Mouse (Mus musculus) adipose tissue, adult 10 weeks (tissue): Measurements from ENCODE around the gene Gm6164. TPM values are rescaled to one million over a fixed set of nuclear protein-coding genes. Genes with fewer than 3 reads are reported as not detected.

ENCODE experiments used
- polyA plus RNA-seq: library from polyadenylated mRNA; stranded (reverse); fragments of 350-450 nt; fragmentation: Illumina TruSeq; extraction: RNeasy Lipid Tissue Mini Kit (QIAGEN cat#74804); gene quantifications from one replicate; pipeline ENCODE4 v1.2.3, GENCODE M21; 2014; ENCODE audit warnings: low read depth, low replicate concordance

The Gm6164 gene
- polyA plus RNA-seq: not detected

DNA sequence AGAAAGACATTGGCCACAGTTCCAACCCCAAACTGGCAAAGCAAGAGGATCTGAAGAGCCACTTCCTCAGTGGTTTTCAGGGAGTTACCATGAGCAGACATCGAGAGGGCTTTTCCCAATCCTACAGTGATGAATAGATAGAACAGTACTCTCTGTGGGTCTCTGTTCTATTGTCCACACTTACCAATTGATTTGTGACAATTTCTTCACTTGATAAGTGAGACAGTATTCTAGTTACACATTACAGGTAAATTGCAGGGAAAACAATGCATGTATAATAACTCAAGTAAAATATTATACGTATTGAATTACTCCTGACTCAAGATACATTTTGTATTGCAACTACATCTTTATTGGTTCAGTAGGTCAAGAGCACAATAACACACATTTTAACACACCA, at the start of gene Gm6164:
Gm6164 (minus strand) TSS at position 101 of the 400 bp plus-strand sequence.

DNA sequence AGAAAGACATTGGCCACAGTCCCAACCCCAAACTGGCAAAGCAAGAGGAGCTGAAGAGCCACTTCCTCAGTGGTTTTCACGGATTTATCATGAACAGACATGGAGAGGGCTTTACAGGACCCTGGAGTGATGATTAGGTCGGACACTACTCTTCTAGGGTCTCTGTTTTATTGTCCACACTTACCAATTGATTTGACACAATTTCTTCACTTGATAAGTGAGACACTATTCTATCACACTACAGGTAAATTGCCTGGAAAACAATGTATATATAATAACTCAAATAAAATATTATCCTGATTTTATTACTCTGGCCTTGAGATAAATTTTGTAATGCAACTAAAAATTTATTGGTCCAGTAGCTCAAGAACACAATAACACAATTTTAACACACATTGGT, 28.3 kb upstream of the Gm6164 start, which contains the start of gene Gm4498:
Gm4498 (minus strand) TSS at position 101 of the 400 bp plus-strand sequence.

DNA sequence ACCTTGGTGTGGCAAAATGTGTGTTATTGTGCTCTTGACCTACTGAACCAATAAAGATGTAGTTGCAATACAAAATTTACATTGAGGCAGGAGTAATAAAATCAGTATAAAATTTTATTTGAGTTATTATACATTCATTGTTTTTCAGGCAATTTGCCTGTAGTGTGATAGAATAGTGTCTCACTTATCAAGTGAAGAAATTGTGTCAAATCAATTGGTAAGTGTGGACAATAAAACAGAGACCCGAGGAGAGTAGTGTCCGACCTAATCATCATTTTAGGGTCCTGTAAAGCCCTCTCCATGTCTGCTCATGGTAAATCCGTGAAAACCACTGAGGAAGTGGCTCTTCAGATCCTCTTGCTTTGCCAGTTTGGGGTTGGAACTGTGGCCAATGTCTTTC, 12.0 kb downstream of the Gm6164 start, which contains the start of gene Vmn1r95:
Vmn1r95 (plus strand) TSS at position 301 of the 400 bp plus-strand sequence.

DNA sequence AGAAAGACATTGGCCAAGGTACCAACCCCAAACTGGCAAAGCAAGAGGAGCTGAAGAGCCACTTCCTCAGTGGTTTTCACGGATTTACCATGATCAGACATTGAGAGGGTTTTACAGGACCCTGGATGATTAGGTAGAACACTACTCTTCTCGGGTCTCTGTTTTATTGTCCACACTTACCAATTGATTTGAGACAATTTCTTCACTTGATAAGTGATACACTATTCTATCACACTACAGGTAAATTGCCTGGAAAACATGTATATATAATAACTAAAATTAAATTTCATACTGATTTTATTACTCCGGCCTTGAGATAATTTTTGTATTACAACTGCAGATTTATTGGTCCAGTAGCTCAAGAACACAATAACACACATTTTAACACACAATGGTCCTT, 37.1 kb downstream of the Gm6164 start, which contains the start of gene Vmn1r94:
Vmn1r94 (minus strand) TSS at position 101 of the 400 bp plus-strand sequence.

Other genes with a start within 250 kb of the Gm6164 start
- 0.24 TPM for gene Ceacam20, start 240.2 kb downstream of the Gm6164 start, polyA plus RNA-seq
- 2.6 TPM for gene Nlrp9b, start 214.1 kb downstream of the Gm6164 start, polyA plus RNA-seq
- not detected for gene Vmn1r91, start 105.9 kb downstream of the Gm6164 start, polyA plus RNA-seq
- not detected for gene Gm16442, start 83.0 kb downstream of the Gm6164 start, polyA plus RNA-seq
- gene Vmn1r93, start 66.5 kb downstream of the Gm6164 start, polyA plus RNA-seq: not detected
- gene Vmn1r94, start 37.2 kb downstream of the Gm6164 start, polyA plus RNA-seq: not detected
- not detected for gene Vmn1r95, start 11.9 kb downstream of the Gm6164 start, polyA plus RNA-seq
- gene Gm4498, start 28.2 kb upstream of the Gm6164 start, polyA plus RNA-seq: not detected
- gene Gm5890, start 57.2 kb upstream of the Gm6164 start, polyA plus RNA-seq: not detected
- gene Gm4133, start 128.5 kb upstream of the Gm6164 start, polyA plus RNA-seq: not detected
- not detected for gene Gm5728, start 169.8 kb upstream of the Gm6164 start, polyA plus RNA-seq
- not detected for gene Vmn1r100, start 212.3 kb upstream of the Gm6164 start, polyA plus RNA-seq
- not detected for gene Vmn1r101, start 237.0 kb upstream of the Gm6164 start, polyA plus RNA-seq